Mouse (Mus musculus) G1E (cell line): Measurements from ENCODE around the gene Spi1. TPM values are rescaled to one million over a fixed set of nuclear protein-coding genes. Genes with fewer than 3 reads are reported as not detected.
A peak's percentile ranks its signal among the peaks of the same experiment; 100 is the strongest.

ENCODE experiments used
- ATAC-seq: 2 replicates; pipeline ENCODE4 v1.8.0; 2016; ENCODE audit warnings: mild to moderate bottlenecking; ENCODE audit not compliant: insufficient number of reproducible peaks, poor library complexity, low FRiP score, severe bottlenecking; ENCODE audit errors: extremely low read depth
- DNase-seq: peaks from one replicate; pipeline ENCODE4 v3.0.0; 2012; ENCODE audit warnings: low spot score
- H3K27me3 ChIP-seq: 2 replicates; pipeline ENCODE4 v1.6.1; 2012; ENCODE audit warnings: mild to moderate bottlenecking, low read length, inconsistent platforms; ENCODE audit not compliant: insufficient read depth
- H3K36me3 ChIP-seq: replicated peaks from 2 replicates; pipeline ENCODE3; 2012; ENCODE audit warnings: mild to moderate bottlenecking, inconsistent platforms
- H3K4me1 ChIP-seq: 2 replicates; pipeline ENCODE4 v1.6.1; 2012; ENCODE audit warnings: low read depth, low read length, inconsistent platforms, mixed read lengths; ENCODE audit not compliant: insufficient read depth
- H3K4me3 ChIP-seq: 2 replicates; pipeline ENCODE4 v1.5.1; 2012; ENCODE audit warnings: low read depth, mild to moderate bottlenecking, inconsistent platforms, low read length, moderate library complexity, mixed read lengths
- H3K9me3 ChIP-seq: replicated peaks from 2 replicates; pipeline ENCODE4 v1.6.1; 2012; ENCODE audit warnings: inconsistent platforms
- CTCF ChIP-seq: IDR thresholded peaks from 2 replicates; pipeline ENCODE4 v1.5.1; 2012; ENCODE audit warnings: low read depth, low read length, inconsistent platforms, mixed read lengths
- GATA1 ChIP-seq: IDR thresholded peaks from 2 replicates; pipeline ENCODE4 v1.6.1; 2012; ENCODE audit warnings: borderline replicate concordance, low read length, inconsistent platforms, mixed read lengths
- GATA2 ChIP-seq: IDR thresholded peaks from 2 replicates; pipeline ENCODE4 v1.6.1; 2012; ENCODE audit warnings: low read depth, low read length, inconsistent platforms, borderline replicate concordance
- POLR2AphosphoS5 ChIP-seq: IDR thresholded peaks from 2 replicates; pipeline ENCODE4 v1.6.1; 2012; ENCODE audit warnings: low read depth, low read length, inconsistent platforms; ENCODE audit not compliant: insufficient replicate concordance
- TAL1 ChIP-seq: conservative IDR thresholded peaks from 2 replicates; pipeline ENCODE4 v1.6.1; 2012; ENCODE audit warnings: low read depth, low read length, inconsistent platforms, mixed read lengths
- polyA plus RNA-seq: library from polyadenylated mRNA; stranded (reverse); fragments of >175 nt; gene quantifications from 2 replicates; pipeline ENCODE4 v1.2.3, GENCODE M21; 2012
- total RNA-seq, 2 experiments: library from RNA; stranded (forward) in 1 of 2; stranded (reverse) in 1 of 2; fragments of 200-1000 nt in 1 of 2; fragments of >200 nt in 1 of 2; fragmentation: Nextera tagmentation in 1 of 2; gene quantifications; 2 replicates each; pipeline ENCODE4 v1.2.3; 2014 to 2017

Spi1 gene
- total and polyA plus RNA-seq, 3 experiments: 25.4 to 138 (median 79.8) TPM

- Histone ChIP-seq H3K36me3 (peaks cover 99% of the 10 kb centered on the region), H3K9me3 (no peaks in the 10 kb centered on the region), H3K4me3 (peak overlapping the region; percentile 9; the same call in 1 of the 2 replicates), H3K27me3 (no peaks in the 10 kb centered on the region), H3K4me1 (peaks cover 71% of the 10 kb centered on the region)
- TF ChIP-seq POLR2AphosphoS5: no peak
- peak; percentile 95 for TF ChIP-seq TAL1
- TF ChIP-seq CTCF: peak; percentile 58
- no peak for TF ChIP-seq GATA1
- ATAC-seq: peak; percentile 93
- peak; percentile 77 for DNase-seq
Measured at GRCm38 (mm10) chr2:91060544-91061355, 21.4 kb upstream of the Spi1 start.

- peak overlapping the region; percentile 5; the same call in 1 of the 2 replicates for H3K4me3 ChIP-seq
- H3K9me3 ChIP-seq: no peaks in the 10 kb centered on the region
- H3K4me1 ChIP-seq: peaks cover 61% of the 10 kb centered on the region
- peaks cover 98% of the 10 kb centered on the region for H3K36me3 ChIP-seq
- H3K27me3 ChIP-seq: no peaks in the 10 kb centered on the region
- no peak for DNase-seq
- ATAC-seq: no peak
- TF ChIP-seq GATA2: no peak
- TF ChIP-seq POLR2AphosphoS5: no peak
- no peak for TF ChIP-seq GATA1
- no peak for TF ChIP-seq CTCF
- TF ChIP-seq TAL1: no peak
Measured at GRCm38 (mm10) chr2:91061849-91062481, 20.2 kb upstream of the Spi1 start.

- DNase-seq (no peak), ATAC-seq (no peak)
- H3K9me3 ChIP-seq: no peaks in the 10 kb centered on the region
- H3K4me3 ChIP-seq: no peak overlapping the region
- no peak for TF ChIP-seq POLR2AphosphoS5
- TF ChIP-seq GATA1: no peak
- no peak for TF ChIP-seq CTCF
- TF ChIP-seq TAL1: no peak
- TF ChIP-seq GATA2: no peak
- peaks cover 94% of the 10 kb centered on the region for H3K36me3 ChIP-seq
- H3K27me3 ChIP-seq: no peaks in the 10 kb centered on the region
- H3K4me1 ChIP-seq: peaks cover 55% of the 10 kb centered on the region
Measured at GRCm38 (mm10) chr2:91062779-91063606, 19.2 kb upstream of the Spi1 start.

GRCm38 (mm10) chr2:91064211-91064610 is 18.0 kb upstream of the Spi1 start:
- no peak for TF ChIP-seq TAL1
- no peak for TF ChIP-seq GATA2
- H3K9me3 ChIP-seq: no peaks in the 10 kb centered on the region
- no peak overlapping the region for H3K4me3 ChIP-seq
- peaks cover 91% of the 10 kb centered on the region for H3K36me3 ChIP-seq
- no peak for DNase-seq
- ATAC-seq: no peak
- H3K4me1 ChIP-seq: peaks cover 56% of the 10 kb centered on the region
- no peaks in the 10 kb centered on the region for H3K27me3 ChIP-seq

- Histone ChIP-seq H3K27me3 (no peaks in the 10 kb centered on the region), H3K36me3 (peaks cover 78% of the 10 kb centered on the region), H3K9me3 (no peaks in the 10 kb centered on the region), H3K4me1 (peaks cover 51% of the 10 kb centered on the region), H3K4me3 (no peak overlapping the region)
- ATAC-seq (no peak), DNase-seq (peak; percentile 36)
- TF ChIP-seq TAL1: no peak
- no peak for TF ChIP-seq GATA1
- TF ChIP-seq POLR2AphosphoS5: no peak
- TF ChIP-seq CTCF: peak; percentile 82
- TF ChIP-seq GATA2: no peak
Measured at GRCm38 (mm10) chr2:91065544-91065943, 16.6 kb upstream of the Spi1 start.

- no peak for DNase-seq
- H3K9me3 ChIP-seq: no peaks in the 10 kb centered on the region
- no peaks in the 10 kb centered on the region for H3K27me3 ChIP-seq
- H3K4me3 ChIP-seq: no peak overlapping the region
- H3K4me1 ChIP-seq: peaks cover 50% of the 10 kb centered on the region
- TF ChIP-seq GATA1 (no peak), POLR2AphosphoS5 (no peak), TAL1 (no peak), GATA2 (no peak), CTCF (no peak)
- H3K36me3 ChIP-seq: peaks cover 69% of the 10 kb centered on the region
- no peak for ATAC-seq
Measured at GRCm38 (mm10) chr2:91066455-91066854, 15.7 kb upstream of the Spi1 start.
